Mouse (Mus musculus): ENCODE data around the gene Slit1. TPM values are rescaled to one million over a fixed set of nuclear protein-coding genes. Genes with fewer than 3 reads are reported as not detected.

Gene Slit1
- polyA plus RNA-seq, 1 experiment from 2014 or later, result 1.0 TPM

GRCm38 (mm10) chr19:41600647-41601046, 142.8 kb downstream of the Slit1 start:
- ATAC-seq (replicated peaks; ENCODE audit: low FRiP score, low TSS enrichment, low read depth) (no peak), DNase-seq (ENCODE audit: low spot score) (no peak)
- no peaks in the 10 kb centered on the region for H3K9me3 ChIP-seq (ENCODE audit: control insufficient read depth, low read length)
- H3K27me3 ChIP-seq (replicated peaks; ENCODE audit: control insufficient read depth, insufficient read depth, low read length), result no peaks in the 10 kb centered on the region
- no peak overlapping the region for H3K9ac ChIP-seq (ENCODE audit: low read length)
- no peaks in the 10 kb centered on the region for H3K4me1 ChIP-seq (replicated peaks; ENCODE audit: control insufficient read depth, insufficient read depth, low read length)
- H3K4me3 ChIP-seq (ENCODE audit: low read depth, low read length), result no peak overlapping the region
- no peaks in the 10 kb centered on the region for H3K36me3 ChIP-seq (ENCODE audit: control insufficient read depth, insufficient read depth, low read length)
- WGBS, result 64% methylated on average over 11 of the region's 11 CpGs
- no peak overlapping the region for H3K27ac ChIP-seq (ENCODE audit: low read depth)
- H3K4me2 ChIP-seq (ENCODE audit: low read length), result no peak overlapping the region

- DNase-seq (ENCODE audit: low spot score) (no peak), ATAC-seq (replicated peaks; ENCODE audit: low FRiP score, low TSS enrichment, low read depth) (no peak)
- Histone ChIP-seq H3K4me2 (ENCODE audit: low read length) (no peak overlapping the region), H3K9ac (ENCODE audit: low read length) (no peak overlapping the region), H3K27me3 (replicated peaks; ENCODE audit: control insufficient read depth, insufficient read depth, low read length) (no peaks in the 10 kb centered on the region), H3K36me3 (ENCODE audit: control insufficient read depth, insufficient read depth, low read length) (no peaks in the 10 kb centered on the region), H3K4me3 (ENCODE audit: low read depth, low read length) (no peak overlapping the region), H3K4me1 (replicated peaks; ENCODE audit: control insufficient read depth, insufficient read depth, low read length) (no peaks in the 10 kb centered on the region), H3K9me3 (ENCODE audit: control insufficient read depth, low read length) (no peaks in the 10 kb centered on the region), H3K27ac (ENCODE audit: low read depth) (no peak overlapping the region)
- WGBS, result 86% methylated on average over 6 of the region's 6 CpGs
Observed at GRCm38 (mm10) chr19:41597170-41597894, 146.1 kb downstream of the Slit1 start.

GRCm38 (mm10) chr19:41591808-41592207, 151.7 kb downstream of the Slit1 start:
- no peaks in the 10 kb centered on the region for H3K27me3 ChIP-seq (replicated peaks; ENCODE audit: control insufficient read depth, insufficient read depth, low read length)
- no peak for ATAC-seq (replicated peaks; ENCODE audit: low FRiP score, low TSS enrichment, low read depth)
- 76% methylated on average over 12 of the region's 12 CpGs for WGBS

GRCm38 (mm10) chr19:41589681-41590080, 153.8 kb downstream of the Slit1 start:
- H3K4me2 ChIP-seq (ENCODE audit: low read length), result no peak overlapping the region
- no peaks in the 10 kb centered on the region; the same call in 1 of the 2 replicates for H3K4me1 ChIP-seq (replicated peaks; ENCODE audit: control insufficient read depth, insufficient read depth, low read length)
- H3K9ac ChIP-seq (ENCODE audit: low read length), result no peak overlapping the region
- no peak overlapping the region for H3K4me3 ChIP-seq (ENCODE audit: low read depth, low read length)
- peaks cover 11% of the 10 kb centered on the region for H3K36me3 ChIP-seq (ENCODE audit: control insufficient read depth, insufficient read depth, low read length)
- no peaks in the 10 kb centered on the region for H3K27me3 ChIP-seq (replicated peaks; ENCODE audit: control insufficient read depth, insufficient read depth, low read length)
- no peaks in the 10 kb centered on the region for H3K9me3 ChIP-seq (ENCODE audit: control insufficient read depth, low read length)
- no peak for DNase-seq (ENCODE audit: low spot score)
- 87% methylated on average over 8 of the region's 8 CpGs for WGBS
- H3K27ac ChIP-seq (ENCODE audit: low read depth), result no peak overlapping the region
- no peak for ATAC-seq (replicated peaks; ENCODE audit: low FRiP score, low TSS enrichment, low read depth)

More at GRCm38 (mm10) chr19:41591808-41592207, 151.7 kb downstream of the Slit1 start:
- H3K27ac ChIP-seq (ENCODE audit: low read depth), result no peak overlapping the region
- H3K4me3 ChIP-seq (ENCODE audit: low read depth, low read length), result no peak overlapping the region
- no peaks in the 10 kb centered on the region for H3K36me3 ChIP-seq (ENCODE audit: control insufficient read depth, insufficient read depth, low read length)
- no peaks in the 10 kb centered on the region; the same call in 1 of the 2 replicates for H3K4me1 ChIP-seq (replicated peaks; ENCODE audit: control insufficient read depth, insufficient read depth, low read length)
- DNase-seq (ENCODE audit: low spot score), result no peak
- H3K9me3 ChIP-seq (ENCODE audit: control insufficient read depth, low read length), result no peaks in the 10 kb centered on the region
- no peak overlapping the region for H3K9ac ChIP-seq (ENCODE audit: low read length)
- no peak overlapping the region for H3K4me2 ChIP-seq (ENCODE audit: low read length)

GRCm38 (mm10) chr19:41589026-41589425, 154.4 kb downstream of the Slit1 start:
- Histone ChIP-seq H3K36me3 (ENCODE audit: control insufficient read depth, insufficient read depth, low read length) (peaks cover 17% of the 10 kb centered on the region), H3K27ac (ENCODE audit: low read depth) (no peak overlapping the region), H3K9ac (ENCODE audit: low read length) (no peak overlapping the region), H3K4me2 (ENCODE audit: low read length) (no peak overlapping the region), H3K27me3 (replicated peaks; ENCODE audit: control insufficient read depth, insufficient read depth, low read length) (no peaks in the 10 kb centered on the region), H3K4me3 (ENCODE audit: low read depth, low read length) (no peak overlapping the region), H3K4me1 (replicated peaks; ENCODE audit: control insufficient read depth, insufficient read depth, low read length) (no peaks in the 10 kb centered on the region; the same call in 1 of the 2 replicates), H3K9me3 (ENCODE audit: control insufficient read depth, low read length) (no peaks in the 10 kb centered on the region)
- DNase-seq (ENCODE audit: low spot score), result no peak
- ATAC-seq (replicated peaks; ENCODE audit: low FRiP score, low TSS enrichment, low read depth), result no peak
- 82% methylated on average over 7 of the region's 7 CpGs for WGBS

GRCm38 (mm10) chr19:41587431-41588222, 155.8 kb downstream of the Slit1 start:
- WGBS, result 89% methylated on average over 20 of the region's 20 CpGs
- ATAC-seq (replicated peaks; ENCODE audit: low FRiP score, low TSS enrichment, low read depth), result no peak

GRCm38 (mm10) chr19:41586752-41587151, 156.7 kb downstream of the Slit1 start:
- H3K4me3 ChIP-seq (ENCODE audit: low read depth, low read length), result no peak overlapping the region
- no peaks in the 10 kb centered on the region for H3K9me3 ChIP-seq (ENCODE audit: control insufficient read depth, low read length)
- H3K27ac ChIP-seq (ENCODE audit: low read depth), result no peak overlapping the region
- no peak overlapping the region for H3K9ac ChIP-seq (ENCODE audit: low read length)
- no peak for ATAC-seq (replicated peaks; ENCODE audit: low FRiP score, low TSS enrichment, low read depth)
- 89% methylated on average over 10 of the region's 10 CpGs for WGBS
- DNase-seq (ENCODE audit: low spot score), result no peak
- peaks cover 40% of the 10 kb centered on the region for H3K36me3 ChIP-seq (ENCODE audit: control insufficient read depth, insufficient read depth, low read length)
- no peaks in the 10 kb centered on the region; the same call in 1 of the 2 replicates for H3K4me1 ChIP-seq (replicated peaks; ENCODE audit: control insufficient read depth, insufficient read depth, low read length)
- no peak overlapping the region for H3K4me2 ChIP-seq (ENCODE audit: low read length)
- H3K27me3 ChIP-seq (replicated peaks; ENCODE audit: control insufficient read depth, insufficient read depth, low read length), result no peaks in the 10 kb centered on the region

More at GRCm38 (mm10) chr19:41587431-41588222, 155.8 kb downstream of the Slit1 start:
- H3K4me2 ChIP-seq (ENCODE audit: low read length), result no peak overlapping the region
- no peak overlapping the region for H3K9ac ChIP-seq (ENCODE audit: low read length)
- H3K9me3 ChIP-seq (ENCODE audit: control insufficient read depth, low read length), result no peaks in the 10 kb centered on the region
- DNase-seq (ENCODE audit: low spot score), result no peak
- H3K4me3 ChIP-seq (ENCODE audit: low read depth, low read length), result no peak overlapping the region
- no peak overlapping the region for H3K27ac ChIP-seq (ENCODE audit: low read depth)
- H3K36me3 ChIP-seq (ENCODE audit: control insufficient read depth, insufficient read depth, low read length), result peaks cover 31% of the 10 kb centered on the region
- no peaks in the 10 kb centered on the region; the same call in 1 of the 2 replicates for H3K4me1 ChIP-seq (replicated peaks; ENCODE audit: control insufficient read depth, insufficient read depth, low read length)
- H3K27me3 ChIP-seq (replicated peaks; ENCODE audit: control insufficient read depth, insufficient read depth, low read length), result no peaks in the 10 kb centered on the region

- Histone ChIP-seq H3K27ac (ENCODE audit: low read depth) (no peak overlapping the region), H3K27me3 (replicated peaks; ENCODE audit: control insufficient read depth, insufficient read depth, low read length) (no peaks in the 10 kb centered on the region), H3K4me1 (replicated peaks; ENCODE audit: control insufficient read depth, insufficient read depth, low read length) (no peaks in the 10 kb centered on the region), H3K9ac (ENCODE audit: low read length) (no peak overlapping the region), H3K9me3 (ENCODE audit: control insufficient read depth, low read length) (no peaks in the 10 kb centered on the region), H3K36me3 (ENCODE audit: control insufficient read depth, insufficient read depth, low read length) (peaks cover 44% of the 10 kb centered on the region), H3K4me2 (ENCODE audit: low read length) (no peak overlapping the region), H3K4me3 (ENCODE audit: low read depth, low read length) (no peak overlapping the region)
- DNase-seq (ENCODE audit: low spot score) (no peak), ATAC-seq (replicated peaks; ENCODE audit: low FRiP score, low TSS enrichment, low read depth) (no peak)
- WGBS, result 96% methylated on average over 5 of the region's 5 CpGs
Observed at GRCm38 (mm10) chr19:41582918-41583514, 160.4 kb downstream of the Slit1 start.
